Mouse (Mus musculus) heart, embryonic 11.5 days (tissue): ENCODE measurements around the gene Gm2030. TPM values are rescaled to one million over a fixed set of nuclear protein-coding genes. Genes with fewer than 3 reads are reported as not detected.
"Not testable (repeated sequence)": the region's sequence is repeated elsewhere in the genome, so short reads cannot be mapped to it uniquely, and the experiment has no call there.

Experiments used
- ATAC-seq: fragments of 200-750 bp; cut with Nextera tagmentation; replicated peaks from 2 replicates; pipeline ENCODE4 v1.8.0; 2017; ENCODE audit warnings: moderate library complexity; ENCODE audit not compliant: insufficient number of reproducible peaks, low FRiP score, low TSS enrichment
- H3K27ac ChIP-seq: fragments of 300-500 bp; sonication (generic); 2 replicates; pipeline ENCODE4 v1.5.1; 2014; ENCODE audit warnings: mild to moderate bottlenecking, low read depth, low read length
- H3K27me3 ChIP-seq: fragments of 300-500 bp; sonication (generic); 2 replicates; pipeline ENCODE4 v1.6.1; 2014; ENCODE audit warnings: mild to moderate bottlenecking, low read length, mixed read lengths; ENCODE audit not compliant: control insufficient read depth, insufficient read depth
- H3K36me3 ChIP-seq: fragments of 300-500 bp; sonication (generic); 2 replicates; pipeline ENCODE4 v1.6.1; 2014; ENCODE audit warnings: mild to moderate bottlenecking, low read length, moderate library complexity, mixed read lengths; ENCODE audit not compliant: control insufficient read depth, insufficient read depth
- H3K4me1 ChIP-seq: fragments of 300-500 bp; sonication (generic); 2 replicates; pipeline ENCODE4 v1.6.1; 2014; ENCODE audit warnings: low read length; ENCODE audit not compliant: control insufficient read depth, insufficient read depth
- H3K4me2 ChIP-seq: fragments of 300-500 bp; sonication (generic); 2 replicates; pipeline ENCODE4 v1.6.1; 2014; ENCODE audit warnings: mild to moderate bottlenecking, moderate library complexity
- H3K4me3 ChIP-seq: fragments of 300-500 bp; sonication (generic); 2 replicates; pipeline ENCODE4 v1.5.1; 2014; ENCODE audit warnings: low read depth, low read length
- H3K9ac ChIP-seq: fragments of 300-500 bp; sonication (generic); 2 replicates; pipeline ENCODE4 v1.6.1; 2014; ENCODE audit warnings: mild to moderate bottlenecking, low read depth, low read length, moderate library complexity
- H3K9me3 ChIP-seq: fragments of 300-500 bp; sonication (generic); replicated peaks from 2 replicates; pipeline ENCODE4 v1.6.1; 2016; ENCODE audit warnings: low read length; ENCODE audit not compliant: control insufficient read depth
- WGBS: fragments of 180-500 bp; shearing (Covaris S2); extraction: QIAGEN DNeasy Blood & Tissue Kit; methylation state at CpG from one replicate; pipeline ENCODE4 v1.1.7; 2014; ENCODE audit not compliant: insufficient replicate concordance; 5-methylcytosine and 5-hydroxymethylcytosine counted together
- polyA plus RNA-seq: library from polyadenylated mRNA; unstranded; fragments of >200 nt; fragmentation: Nextera tagmentation; extraction: Ambion mirVana; gene quantifications from 2 replicates; pipeline ENCODE4 v1.2.1, GENCODE M21; 2014

The Gm2030 gene
- not detected in 2 replicates for polyA plus RNA-seq

DNA sequence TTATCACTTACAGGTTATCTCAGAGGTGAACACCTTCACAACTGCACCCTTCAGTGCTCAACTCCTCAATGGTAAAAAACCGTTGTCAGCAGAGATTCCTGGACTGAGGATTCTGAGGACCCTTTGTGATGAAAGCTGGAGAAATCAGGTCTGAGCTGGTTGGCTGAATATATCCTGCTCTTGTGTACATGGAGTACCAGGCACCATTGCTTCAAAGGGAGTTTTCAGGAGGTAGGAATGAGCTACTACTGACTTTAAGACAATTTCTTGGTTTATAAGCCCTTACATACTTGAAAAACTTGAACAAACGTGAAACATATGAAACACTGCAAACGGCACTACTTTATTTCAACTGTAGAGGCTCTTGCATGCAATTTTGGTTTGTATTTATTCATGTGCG lies at the start of gene Gm2030:
Gene Gm2030, minus strand, starts transcription at position 101 of the 400 bp plus-strand sequence.
- not testable (repeated sequence) for H3K36me3 ChIP-seq, H3K4me1 ChIP-seq, H3K27ac ChIP-seq, H3K4me3 ChIP-seq, H3K4me2 ChIP-seq, H3K9ac ChIP-seq, H3K9me3 ChIP-seq, ATAC-seq, H3K27me3 ChIP-seq
- 81% methylated on average over 4 of the region's 4 CpGs for whole genome bisulfite sequencing

Other genes with a start within 250 kb of the Gm2030 start
- gene Gm2012, start 78.7 kb downstream of the Gm2030 start, polyA plus RNA-seq, result not detected in 2 replicates
- gene Slx, start 235.5 kb upstream of the Gm2030 start, polyA plus RNA-seq, result not detected in 2 replicates